Mouse (Mus musculus) neural tube, embryonic 10.5 days (tissue): ENCODE results near the gene Slc35d2.

ENCODE experiments used
- DNase-seq: peaks from one replicate; pipeline ENCODE4 v3.0.0-alpha.2; 2017; ENCODE audit warnings: low spot score; ENCODE audit errors: extremely low spot score

The Slc35d2 gene

DNA sequence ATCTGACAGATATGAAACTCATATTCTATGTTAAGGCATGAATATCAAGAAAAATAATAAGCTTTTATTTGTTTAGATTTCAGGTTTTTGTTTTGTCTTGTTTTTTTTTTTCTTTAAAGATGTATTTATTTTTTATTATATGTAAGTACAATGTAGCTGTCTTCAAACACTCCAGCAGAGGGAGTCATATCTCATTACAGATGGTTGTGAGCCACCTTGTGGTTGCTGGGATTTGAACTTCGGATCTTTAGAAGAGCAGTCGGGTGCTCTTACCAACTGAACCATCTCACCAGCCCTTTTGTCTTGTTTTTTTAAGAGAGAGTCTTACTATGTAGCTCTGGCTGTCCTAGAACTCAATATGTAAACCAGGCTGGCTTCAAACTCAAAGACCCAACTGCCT is 11.7 kb downstream of the Slc35d2 start:
- DNase-seq = no peak

DNA sequence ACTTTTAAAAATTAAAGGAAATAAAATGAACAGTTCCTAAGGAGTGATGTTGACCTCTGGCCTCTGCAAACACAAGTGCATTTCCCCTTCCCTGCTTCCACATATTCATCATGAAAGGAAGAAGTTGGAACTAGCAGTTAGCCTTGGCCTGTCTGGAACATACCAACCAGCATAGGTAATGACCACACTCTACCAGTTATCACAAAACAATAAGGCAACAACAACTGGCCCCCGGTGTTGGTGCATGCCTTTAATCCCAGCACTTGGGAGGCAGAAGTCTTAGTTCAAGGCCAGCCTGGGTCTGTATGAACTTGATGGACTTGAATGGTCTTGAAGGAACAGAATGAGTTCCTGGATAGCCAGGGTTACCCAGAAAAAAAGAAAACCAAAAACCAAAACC is 18.7 kb downstream of the Slc35d2 start:
- DNase-seq = no peak

DNA sequence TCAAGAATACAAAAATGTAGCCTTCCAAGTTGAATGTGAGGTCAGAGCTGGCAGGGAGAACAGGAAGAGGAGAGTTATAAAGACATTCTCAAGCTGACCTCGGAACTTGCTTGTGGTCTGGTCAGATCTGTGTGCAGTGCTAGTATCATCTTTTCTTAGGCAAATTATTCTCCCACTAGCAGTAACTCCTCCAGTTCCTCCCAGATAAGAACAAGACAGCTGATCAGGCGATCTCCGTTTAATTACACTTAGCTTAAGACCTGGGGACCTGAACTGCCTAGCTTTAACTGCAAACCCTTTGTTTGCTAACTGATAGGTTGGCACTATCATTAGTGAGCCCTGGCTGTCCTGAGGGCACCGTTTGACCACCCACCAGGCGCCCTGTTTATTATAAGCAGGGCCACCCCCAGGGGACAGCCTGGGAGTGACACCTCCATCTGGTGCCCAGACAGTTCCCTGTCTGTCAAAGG is 20.8 kb downstream of the Slc35d2 start:
- peak; percentile 42 for DNase-seq

- peak; percentile 74 for DNase-seq
These were observed 21.6 kb downstream of the Slc35d2 start for GRCm38 (mm10) chr13:64107535-64107934.

- no peak for DNase-seq
These were observed 22.1 kb downstream of the Slc35d2 start for GRCm38 (mm10) chr13:64107105-64107504.

GRCm38 (mm10) chr13:64105690-64106089 is 23.5 kb downstream of the Slc35d2 start:
- no peak for DNase-seq

GRCm38 (mm10) chr13:64100186-64100585 is 29.0 kb downstream of the Slc35d2 start:
- peak; percentile 29 for DNase-seq

- no peak for DNase-seq
These were observed 30.2 kb downstream of the Slc35d2 start for GRCm38 (mm10) chr13:64098992-64099391.

DNA sequence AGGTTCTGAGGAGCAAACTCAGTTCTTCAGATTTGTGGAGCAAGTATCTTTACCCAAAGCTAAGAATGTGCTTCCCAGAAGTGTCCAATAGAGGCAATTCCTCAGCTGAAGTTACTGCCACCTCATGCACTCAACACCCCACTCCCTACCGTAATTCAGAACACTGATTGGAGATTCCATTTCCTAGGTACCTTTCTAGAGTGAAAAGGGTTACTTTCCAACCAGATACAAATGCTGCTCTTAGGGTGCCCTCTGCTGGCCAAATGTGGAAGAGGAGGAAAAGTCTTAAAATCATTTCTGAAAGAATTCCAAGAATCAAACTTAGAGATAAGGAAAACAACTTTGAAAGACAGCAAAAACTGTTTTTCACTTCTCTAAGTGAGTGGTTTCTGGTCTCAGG is 35.8 kb downstream of the Slc35d2 start:
- DNase-seq = peak; percentile 83

- no peak for DNase-seq
These were observed 36.4 kb downstream of the Slc35d2 start for GRCm38 (mm10) chr13:64092752-64093151.

DNA sequence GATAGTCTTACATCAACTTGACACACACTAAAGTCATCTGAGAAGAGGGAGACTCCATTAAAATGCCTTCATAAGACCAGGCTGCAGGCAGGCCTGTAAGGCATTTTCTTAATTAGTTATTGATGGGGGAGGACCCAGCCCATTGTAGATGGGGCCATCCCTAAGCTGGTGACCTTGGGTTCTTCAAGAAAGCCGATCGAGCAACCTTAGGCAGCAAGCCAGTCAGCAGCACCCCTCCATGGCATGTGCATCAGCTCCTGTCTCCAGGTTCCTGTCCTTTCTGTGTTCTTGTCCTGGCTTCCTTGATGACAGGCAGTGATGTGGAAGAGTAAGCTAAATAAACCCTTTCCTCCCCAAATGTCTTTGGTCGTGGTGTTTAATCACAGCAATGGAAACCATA is 37.0 kb downstream of the Slc35d2 start:
- DNase-seq = no peak

DNA sequence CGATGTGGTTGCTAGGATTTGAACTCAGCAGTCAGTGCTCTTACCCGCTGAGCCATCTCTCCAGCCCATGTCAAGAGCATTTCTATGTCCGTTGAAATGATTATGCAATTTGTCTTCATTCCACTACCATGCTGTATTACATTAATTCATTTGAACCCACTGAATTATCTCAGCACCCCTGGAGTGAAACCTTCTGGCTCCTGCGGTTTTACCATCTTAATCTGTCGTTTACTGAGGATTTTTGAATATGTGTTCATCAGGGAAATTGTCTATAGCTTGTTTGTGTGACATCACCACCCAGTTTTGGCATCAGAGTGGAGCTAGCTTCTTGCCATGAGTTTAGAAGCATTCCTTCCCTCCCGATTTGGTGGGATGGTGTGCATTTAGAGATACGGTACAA is 38.2 kb downstream of the Slc35d2 start:
- no peak for DNase-seq

- no peak for DNase-seq
These were observed 38.9 kb downstream of the Slc35d2 start for GRCm38 (mm10) chr13:64090278-64090677.

DNA sequence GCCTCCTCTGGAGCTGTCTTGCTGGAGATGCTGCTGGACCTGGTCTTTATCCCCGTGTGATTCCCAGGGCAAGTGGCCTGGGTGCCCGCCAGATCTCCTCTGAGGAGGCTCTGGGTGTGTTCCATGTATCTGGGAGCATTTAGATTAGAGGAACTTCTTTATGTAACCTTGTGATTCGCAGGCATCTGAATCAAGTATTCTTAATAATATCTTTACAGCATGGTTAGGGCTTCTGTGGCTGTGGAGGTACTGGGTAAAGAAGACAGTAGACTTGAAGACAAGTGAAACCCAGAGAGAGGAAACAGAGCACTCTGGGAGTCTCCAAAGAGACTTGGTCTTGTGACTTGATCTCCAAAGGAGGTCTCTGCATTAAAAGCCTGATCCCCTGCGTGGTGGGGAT is 40.0 kb downstream of the Slc35d2 start, which contains the start of gene Hsd17b3:
Hsd17b3 (minus strand) TSS at position 101 of the 400 bp plus-strand sequence.
- no peak for DNase-seq

- DNase-seq = no peak
These were observed 41.1 kb downstream of the Slc35d2 start for GRCm38 (mm10) chr13:64088057-64088456.

GRCm38 (mm10) chr13:64086036-64086435 is 43.1 kb downstream of the Slc35d2 start:
- DNase-seq = no peak

DNA sequence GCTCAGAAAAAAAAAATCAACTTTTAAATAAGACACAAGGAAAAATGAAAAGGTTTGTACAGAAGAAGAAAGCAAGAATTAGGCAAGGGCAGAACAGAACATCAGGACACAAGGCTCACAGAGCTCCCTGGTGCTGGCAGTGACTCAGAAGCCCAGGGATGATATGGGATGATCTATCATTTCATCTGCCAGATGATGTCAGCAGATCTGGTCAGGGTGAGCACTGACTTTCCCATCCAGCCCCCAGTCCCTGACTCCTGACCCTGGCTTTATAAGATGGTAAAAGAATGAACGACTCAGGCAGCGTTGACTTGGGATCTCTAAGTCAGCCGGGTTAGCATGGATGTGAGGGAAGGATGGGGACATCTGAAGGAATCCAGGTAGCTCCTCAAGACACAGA is 45.8 kb downstream of the Slc35d2 start:
- no peak for DNase-seq

- peak; percentile 40 for DNase-seq
These were observed 47.9 kb downstream of the Slc35d2 start for GRCm38 (mm10) chr13:64081012-64081919.

- DNase-seq = no peak
These were observed 51.6 kb downstream of the Slc35d2 start for GRCm38 (mm10) chr13:64077591-64077990.

GRCm38 (mm10) chr13:64076074-64076473 is 53.1 kb downstream of the Slc35d2 start:
- no peak for DNase-seq

DNA sequence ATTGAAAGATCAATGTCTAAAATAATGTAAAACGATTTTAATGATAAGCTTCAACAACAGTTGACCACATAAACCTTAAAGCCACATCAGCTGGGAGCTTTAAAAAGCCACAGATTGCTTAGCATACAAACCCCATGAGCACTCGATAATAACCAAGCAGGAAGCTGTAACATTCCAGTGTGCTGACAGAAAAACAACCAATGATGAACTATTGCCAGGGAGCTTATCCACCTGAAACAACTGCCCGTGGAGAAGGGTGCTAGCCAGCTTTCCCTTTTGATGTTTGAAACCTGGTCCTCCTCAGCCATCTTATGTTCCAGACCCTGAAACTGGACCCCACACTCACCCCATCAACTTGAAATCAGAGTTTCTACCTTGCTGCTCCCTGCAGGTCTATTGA is 62.5 kb downstream of the Slc35d2 start:
- DNase-seq = no peak

DNA sequence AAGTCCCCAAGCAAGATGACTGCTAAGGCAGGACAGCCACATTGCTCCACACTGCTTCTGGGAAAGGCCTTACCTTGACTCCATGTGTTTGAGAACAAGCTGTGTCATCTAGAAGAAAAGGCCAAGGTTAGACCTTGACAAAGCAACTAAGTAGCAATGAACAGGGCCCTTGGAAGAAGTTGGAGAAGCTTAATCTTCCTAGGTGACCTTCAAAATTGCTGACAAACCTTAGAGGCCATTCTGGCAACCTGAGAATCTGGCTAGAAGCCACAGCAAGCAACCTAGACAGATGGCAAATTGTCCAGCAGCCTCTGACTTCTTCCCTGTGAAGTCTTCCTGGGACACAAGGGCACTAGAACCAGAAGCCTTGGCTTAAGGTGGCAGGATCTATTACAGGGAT is 64.9 kb downstream of the Slc35d2 start:
- DNase-seq = no peak

GRCm38 (mm10) chr13:64060935-64061506 is 68.1 kb downstream of the Slc35d2 start:
- no peak for DNase-seq
